Comparison of ENCODE assay signal across 28 mouse cellular contexts in the genomic region with DNA sequence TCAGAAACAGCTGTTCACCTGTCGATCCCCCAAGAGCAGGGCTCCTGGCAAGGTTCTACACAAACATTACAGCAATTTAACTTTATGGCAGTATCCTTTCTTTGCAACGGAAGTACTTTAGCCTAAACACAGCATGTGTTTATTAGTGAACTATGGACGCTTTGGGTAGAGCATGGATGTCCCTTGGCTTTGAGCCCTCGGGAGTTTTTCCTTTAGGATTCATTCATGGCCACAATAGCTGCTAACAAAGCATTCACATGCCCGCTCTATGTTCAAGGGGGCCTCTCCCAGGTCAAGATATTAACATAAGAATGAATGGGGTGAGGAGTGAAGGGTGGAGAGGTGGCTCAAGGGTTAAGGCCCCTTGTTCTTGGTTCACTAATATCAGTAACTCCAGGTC. TPM values are rescaled to one million over a fixed set of nuclear protein-coding genes. Genes with fewer than 3 reads are reported as not detected.
A peak's percentile ranks its signal among the peaks of the same experiment; 100 is the strongest.
DNase-seq lines count a peak whose midpoint lies in the region; ATAC-seq and TF ChIP-seq lines count a peak whose summit lies in the region.
"Had no signal": no experiment of that assay in that cellular context is flagged by ENCODE, and none has a peak within 500 bp of the region (broad histone marks: within the 10 kb centered on the region; RNA-seq: fewer than 3 reads in every experiment).

No protein-coding gene starts in this region.

- peaks cover 9% of the 10 kb centered on the region; the same call in 1 of the 2 replicates for H3K4me1 ChIP-seq in forebrain, postnatal 0 days (ENCODE audit: insufficient read depth)
- H3K4me1 ChIP-seq in forebrain, embryonic 16.5 days (replicated peaks; ENCODE audit: control insufficient read depth, insufficient read depth, low read length), result peaks cover 18% of the 10 kb centered on the region
- peaks cover 14% of the 10 kb centered on the region for H3K4me1 ChIP-seq in limb, embryonic 13.5 days
- H3K4me1 ChIP-seq in limb, embryonic 10.5 days, result peaks cover 10% of the 10 kb centered on the region; the same call in 1 of the 2 replicates

- no peak overlapping the region for H3K27ac ChIP-seq in forebrain, postnatal 0 days (ENCODE audit: low read depth, low read length)
- H3K27ac ChIP-seq in forebrain, embryonic 16.5 days (ENCODE audit: low read length), result no peak overlapping the region
- H3K27ac ChIP-seq in limb, embryonic 13.5 days, result no peak overlapping the region
- no peak overlapping the region for H3K27ac ChIP-seq in limb, embryonic 10.5 days
- H3K27ac ChIP-seq: embryonic facial prominence, embryonic 13.5 days; embryonic facial prominence, embryonic 15.5 days; forebrain, embryonic 10.5 days; forebrain, embryonic 12.5 days had no signal

- H3K27me3 ChIP-seq in forebrain, postnatal 0 days (ENCODE audit: insufficient read depth, low read length), result no peaks in the 10 kb centered on the region
- H3K27me3 ChIP-seq in forebrain, embryonic 16.5 days (replicated peaks; ENCODE audit: control insufficient read depth, insufficient read depth, low read length), result no peaks in the 10 kb centered on the region
- H3K27me3 ChIP-seq in limb, embryonic 13.5 days, result no peaks in the 10 kb centered on the region
- peaks cover 2% of the 10 kb centered on the region; the same call in 1 of the 2 replicates for H3K27me3 ChIP-seq in limb, embryonic 10.5 days (ENCODE audit: low read depth, poor library complexity, severe bottlenecking)
- H3K27me3 ChIP-seq: CH12.LX; embryonic facial prominence, embryonic 13.5 days; embryonic facial prominence, embryonic 15.5 days; forebrain, embryonic 12.5 days; Patski had no signal

- WGBS in forebrain, postnatal 0 days, result 23% methylated on average over 5 of the region's 5 CpGs
- 24% methylated on average over 5 of the region's 5 CpGs for WGBS in forebrain, embryonic 16.5 days
- WGBS in limb, embryonic 13.5 days, result 41% methylated on average over 5 of the region's 5 CpGs
- WGBS in limb, embryonic 10.5 days, result 67% methylated on average over 5 of the region's 5 CpGs

- H3K4me2 ChIP-seq in forebrain, postnatal 0 days (ENCODE audit: low read depth), result no peak overlapping the region
- H3K4me2 ChIP-seq in forebrain, embryonic 16.5 days (ENCODE audit: low read length), result no peak overlapping the region
- H3K4me2 ChIP-seq in limb, embryonic 13.5 days (replicated peaks), result no peak overlapping the region
- H3K4me2 ChIP-seq: embryonic facial prominence, embryonic 13.5 days; embryonic facial prominence, embryonic 15.5 days; forebrain, embryonic 12.5 days had no signal

- 0 out of 2 replicates have a peak overlapping the region, but pooled peaks have one; percentile 10 for H3K9ac ChIP-seq in forebrain, postnatal 0 days
- H3K9ac ChIP-seq in forebrain, embryonic 16.5 days (replicated peaks; ENCODE audit: low read depth, low read length), result no peak overlapping the region
- peak overlapping the region; percentile 1; the same call in 1 of the 2 replicates for H3K9ac ChIP-seq in limb, embryonic 13.5 days
- H3K9ac ChIP-seq: embryonic facial prominence, embryonic 13.5 days; embryonic facial prominence, embryonic 15.5 days; forebrain, embryonic 12.5 days had no signal

- H3K4me3 ChIP-seq in forebrain, postnatal 0 days (ENCODE audit: low read depth, low read length), result no peak overlapping the region
- no peak overlapping the region for H3K4me3 ChIP-seq in forebrain, embryonic 16.5 days (replicated peaks; ENCODE audit: low read length)
- no peak overlapping the region for H3K4me3 ChIP-seq in limb, embryonic 13.5 days
- H3K4me3 ChIP-seq in limb, embryonic 10.5 days, result no peak overlapping the region
- H3K4me3 ChIP-seq: embryonic facial prominence, embryonic 13.5 days; embryonic facial prominence, embryonic 15.5 days; erythroblast, embryonic 14.5 days; forebrain, embryonic 10.5 days; forebrain, embryonic 12.5 days had no signal

- no peak for TF ChIP-seq CTCF in forebrain, postnatal 0 days (IDR thresholded peaks at IDR 0.05; ENCODE audit: low read depth)

- no peaks in the 10 kb centered on the region for H3K36me3 ChIP-seq in forebrain, postnatal 0 days (ENCODE audit: insufficient read depth)
- H3K36me3 ChIP-seq in forebrain, embryonic 16.5 days (ENCODE audit: control insufficient read depth, insufficient read depth), result no peaks in the 10 kb centered on the region
- no peaks in the 10 kb centered on the region for H3K36me3 ChIP-seq in limb, embryonic 13.5 days
- H3K36me3 ChIP-seq in limb, embryonic 10.5 days, result no peaks in the 10 kb centered on the region
- H3K36me3 ChIP-seq: embryonic facial prominence, embryonic 15.5 days; G1E had no signal

- no peak for DNase-seq in forebrain, postnatal 0 days
- no peak for DNase-seq in limb, embryonic 10.5 days (ENCODE audit: low spot score)
- peak; percentile 89 for DNase-seq in ES-CJ7 (ENCODE audit: low read depth, low spot score)
- peak; percentile 93 for DNase-seq in R1 (ENCODE audit: low read depth, low spot score)
- no peak for DNase-seq in embryo, embryonic 10.5 days (ENCODE audit: low spot score)
- DNase-seq in spleen, adult 12 weeks (ENCODE audit: low spot score), result no peak
- DNase-seq: adrenal gland, adult 8-10 months; adrenal gland, postnatal 14 days; adrenal gland, postnatal 36 days; B cell, adult 2 months; cerebellum, adult 11-12 months; cerebellum, adult 2 months; cerebellum, adult 9-10 months; cerebellum, postnatal 10 days; embryo, embryonic 11 days had no signal

- H3K9me3 ChIP-seq in forebrain, postnatal 0 days (ENCODE audit: low read length), result no peaks in the 10 kb centered on the region
- H3K9me3 ChIP-seq in forebrain, embryonic 16.5 days (ENCODE audit: control insufficient read depth, low read length), result no peaks in the 10 kb centered on the region
- no peaks in the 10 kb centered on the region for H3K9me3 ChIP-seq in limb, embryonic 13.5 days
- no peaks in the 10 kb centered on the region for H3K9me3 ChIP-seq in limb, embryonic 10.5 days (replicated peaks)
- H3K9me3 ChIP-seq: embryonic facial prominence, embryonic 13.5 days; embryonic facial prominence, embryonic 15.5 days; forebrain, embryonic 10.5 days; forebrain, embryonic 12.5 days; G1E had no signal

- ATAC-seq in forebrain, postnatal 0 days, result no peak
- no peak for ATAC-seq in forebrain, embryonic 16.5 days
- no peak for ATAC-seq in limb, embryonic 13.5 days (ENCODE audit: low FRiP score, low read depth)
- ATAC-seq: activated CD4-positive, CD25-positive, alpha-beta regulatory T cell, adult 4 months; CD4-positive, CD25-positive, alpha-beta regulatory T cell, adult 4 months; forebrain, embryonic 14.5 days; Patski had no signal

RNA-seq across cellular contexts. Expression of a gene that starts 7.4 kb away (rescaled TPM):
- 64.6 and 85.7 TPM in 2 replicates for total RNA-seq in forebrain, postnatal 0 days (2014; rRNA removed)
- 28.3 and 35.6 TPM in 2 replicates for polyA plus RNA-seq in forebrain, postnatal 0 days (2015; fragmentation: Nextera tagmentation; extraction: Ambion mirVana)
- polyA plus RNA-seq in forebrain, embryonic 16.5 days (2015; fragmentation: Nextera tagmentation; extraction: Ambion mirVana), result 28.3 and 32.5 TPM in 2 replicates
- polyA plus RNA-seq in limb, embryonic 13.5 days (2015; fragmentation: Nextera tagmentation; extraction: Ambion mirVana), result 15.2 and 16.0 TPM in 2 replicates
- 11.5 and 12.5 TPM in 2 replicates for polyA plus RNA-seq in limb, embryonic 10.5 days (2016; fragmentation: Nextera tagmentation; extraction: Ambion mirVana)
- total RNA-seq: CH12.LX had no signal
- polyA plus RNA-seq: activated CD4-positive, CD25-positive, alpha-beta regulatory T cell, adult 4 months; CD4-positive, CD25-positive, alpha-beta regulatory T cell, adult 4 months; G1E had no signal

RNA-seq across cellular contexts. Expression of a gene that starts 38.7 kb away (rescaled TPM):
- total RNA-seq in forebrain, postnatal 0 days (2014; rRNA removed), result 2.5 and 5.7 TPM in 2 replicates
- 1.3 and 1.6 TPM in 2 replicates for polyA plus RNA-seq in forebrain, postnatal 0 days (2015; fragmentation: Nextera tagmentation; extraction: Ambion mirVana)
- 1.6 and 1.8 TPM in 2 replicates for polyA plus RNA-seq in forebrain, embryonic 16.5 days (2015; fragmentation: Nextera tagmentation; extraction: Ambion mirVana)
- 5.4 and 6.1 TPM in 2 replicates for polyA plus RNA-seq in limb, embryonic 13.5 days (2015; fragmentation: Nextera tagmentation; extraction: Ambion mirVana)
- polyA plus RNA-seq in limb, embryonic 10.5 days (2016; fragmentation: Nextera tagmentation; extraction: Ambion mirVana), result 0.40 and 0.65 TPM in 2 replicates
- total RNA-seq: G1E had no signal
- polyA plus RNA-seq: activated CD4-positive, CD25-positive, alpha-beta regulatory T cell, adult 4 months; erythroblast, embryonic 14.5 days; G1E had no signal

Comparison
In these comparisons a context has a peak if more than half of its experiments do, and no peak if none do; other contexts are left out.
1. DNase-seq: peak in ES-CJ7 (single experiment) and R1 (single experiment); none in forebrain, postnatal 0 days (single experiment), limb, embryonic 10.5 days (single experiment), embryo, embryonic 10.5 days (single experiment) and spleen, adult 12 weeks (single experiment).